Mouse (Mus musculus) left cerebral cortex, postnatal 36 days (tissue): ENCODE results near the gene Pdcd4. TPM values are rescaled to one million over a fixed set of nuclear protein-coding genes. Genes with fewer than 3 reads are reported as not detected.

ENCODE experiments used
- DNase-seq, 2 experiments: peaks; one replicate each; pipeline ENCODE4 v3.0.0; 2021 to 2022; ENCODE audit warnings: low spot score in 2 of 2, mixed read lengths in 1 of 2
- intact Hi-C: fragments of 180-260 bp; cut with DNase I; formaldehyde crosslinking; loops from one replicate; pipeline ENCODE4 v1.15.1; 2025
- total RNA-seq, 2 experiments: library from RNA; stranded (reverse); gene quantifications; 2 replicates each; pipeline ENCODE4 v1.2.3; 2021

Gene Pdcd4
- total RNA-seq, result 100 to 1,000 TPM in 1 of 2 experiments, 10 to 100 TPM in 1; 98.6 to 113 TPM

- intact Hi-C loops, result no loop called here
- DNase-seq, result no peak
Observed at GRCm38 (mm10) chr19:53892061-53892460, at the start of gene Pdcd4. Gene Pdcd4, plus strand, starts transcription at chr19:53892231.

DNA sequence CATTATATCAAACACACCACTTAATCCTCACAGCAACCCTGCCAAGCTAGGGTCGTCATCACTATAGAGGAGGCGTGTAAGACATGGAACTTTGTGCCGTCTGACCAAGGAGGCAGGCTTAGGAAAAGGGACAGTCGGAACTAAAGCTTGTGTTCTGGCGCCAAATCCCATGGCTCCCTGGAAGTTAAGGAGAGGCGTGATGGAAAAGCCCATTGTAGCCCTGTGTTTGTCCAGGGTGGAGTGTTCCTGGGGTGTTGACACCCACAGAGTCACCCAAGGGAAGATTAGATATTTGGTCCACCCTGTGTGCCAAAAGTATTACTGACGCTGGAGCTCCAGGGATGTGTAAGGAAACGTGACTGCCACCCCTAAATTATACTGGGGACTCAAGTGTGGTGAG lies 48.1 kb upstream of the Pdcd4 start:
- DNase-seq, result no peak
- intact Hi-C loops, result no loop called here

DNA sequence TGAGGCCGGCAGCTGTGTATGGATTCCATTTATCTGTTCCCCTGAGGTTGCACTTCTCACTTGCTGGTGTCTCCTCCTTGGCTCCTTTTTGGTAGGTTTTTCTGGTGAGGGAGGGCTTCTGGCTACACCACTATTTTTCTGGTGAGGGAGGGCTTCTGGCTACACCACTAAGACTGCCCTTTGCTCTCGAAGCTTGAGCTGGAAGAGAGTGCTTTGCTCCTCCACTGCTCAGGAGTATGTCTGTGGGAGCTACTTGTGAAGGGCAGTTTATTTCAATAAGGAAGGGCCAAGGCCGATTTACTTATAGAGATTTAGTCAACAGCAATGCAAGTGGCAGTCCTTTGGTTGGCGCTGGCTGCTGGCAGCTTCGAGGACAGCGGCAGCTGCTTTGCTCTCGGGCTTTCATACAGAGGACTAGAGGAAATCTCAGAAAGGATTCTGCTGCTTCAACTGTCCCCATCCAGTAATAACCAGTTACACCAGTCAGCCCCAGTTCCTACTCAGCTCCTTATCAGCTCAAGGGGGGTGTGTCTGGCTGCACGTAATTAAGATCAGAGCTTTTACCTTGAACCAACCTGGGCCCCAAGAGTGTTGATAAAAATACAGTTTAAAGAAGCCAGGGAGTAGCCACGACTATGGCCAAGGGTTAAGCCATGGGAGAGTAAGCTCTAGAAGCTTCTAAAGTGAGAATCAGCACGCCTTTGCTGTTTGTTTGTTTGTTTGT lies 43.6 kb upstream of the Pdcd4 start:
- intact Hi-C loops, result no loop called here
- DNase-seq, result no peak

- intact Hi-C loops, result no loop called here
- DNase-seq, result peak; percentile 43 to 54
Observed at GRCm38 (mm10) chr19:53850166-53850922, 41.7 kb upstream of the Pdcd4 start.

DNA sequence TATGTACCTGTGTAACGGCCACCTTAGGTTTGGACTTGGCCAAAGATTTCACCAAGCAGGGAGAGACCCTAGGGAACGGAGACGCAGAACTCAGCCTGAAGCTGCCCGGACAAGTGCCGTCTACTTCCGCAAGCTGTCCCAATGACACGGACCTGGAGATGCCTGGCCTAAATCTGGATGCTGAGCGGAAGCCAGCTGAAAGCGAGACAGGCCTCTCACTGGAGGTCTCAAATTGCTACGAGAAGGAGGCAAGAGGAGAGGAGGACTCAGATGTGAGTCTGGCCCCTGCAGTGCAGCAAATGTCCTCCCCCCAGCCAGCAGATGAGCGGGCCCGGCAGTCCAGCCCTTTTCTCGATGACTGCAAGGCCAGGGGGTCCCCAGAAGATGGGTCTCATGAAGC lies 40.7 kb upstream of the Pdcd4 start:
- DNase-seq, result no peak
- intact Hi-C loops, result no loop called here

GRCm38 (mm10) chr19:53851826-53852698 lies 40.0 kb upstream of the Pdcd4 start:
- DNase-seq, result no peak
- intact Hi-C loops, result loop anchor here (2.0 kb wide), 2 partner anchors 43 to 51 kb away; no protein-coding TSS in a partner anchor

DNA sequence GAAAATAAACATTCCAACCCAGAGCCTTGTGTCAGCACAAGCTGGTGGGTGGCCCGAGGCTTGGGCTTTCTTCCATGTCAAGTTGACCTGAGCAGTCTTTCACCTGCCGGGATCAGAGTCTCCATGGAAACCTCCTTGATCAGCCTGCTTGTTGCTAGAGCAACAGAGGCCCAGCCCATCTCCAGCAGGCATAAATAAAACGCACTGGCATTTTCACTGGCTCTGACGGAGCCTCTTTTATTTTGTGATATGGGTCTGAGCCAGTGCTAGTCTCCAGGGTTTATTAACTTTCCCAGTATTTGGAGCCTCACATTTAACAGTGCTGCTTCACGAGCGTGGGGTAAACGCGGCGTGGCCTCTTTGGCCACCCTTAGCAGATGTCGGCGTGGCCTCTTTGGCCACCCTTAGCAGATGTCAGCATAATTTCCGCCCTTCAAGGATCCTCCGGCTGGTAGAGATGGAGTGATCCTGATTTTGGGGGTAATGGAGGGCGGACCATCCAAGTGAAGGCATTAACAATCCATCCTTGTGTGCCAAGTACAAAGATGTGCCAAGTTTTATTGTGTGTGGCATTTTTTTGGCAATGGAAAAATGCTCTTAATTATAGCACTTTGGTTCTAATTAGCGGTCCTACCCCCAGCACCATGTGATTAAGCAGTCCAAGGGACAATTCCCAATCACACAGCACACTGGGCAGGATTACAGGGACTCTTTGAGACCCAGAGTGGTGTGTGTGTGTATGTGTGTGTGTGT lies 39.2 kb upstream of the Pdcd4 start:
- DNase-seq, result peak; percentile 70 to 75
- intact Hi-C loops, result loop anchor here (2.0 kb wide), 2 partner anchors 44 to 50 kb away; no protein-coding TSS in a partner anchor

GRCm38 (mm10) chr19:53854978-53855377 lies 37.1 kb upstream of the Pdcd4 start:
- intact Hi-C loops, result no loop called here
- no peak for DNase-seq

- DNase-seq, result no peak
- intact Hi-C loops, result no loop called here
Observed at GRCm38 (mm10) chr19:53855781-53856180, 36.2 kb upstream of the Pdcd4 start.

DNA sequence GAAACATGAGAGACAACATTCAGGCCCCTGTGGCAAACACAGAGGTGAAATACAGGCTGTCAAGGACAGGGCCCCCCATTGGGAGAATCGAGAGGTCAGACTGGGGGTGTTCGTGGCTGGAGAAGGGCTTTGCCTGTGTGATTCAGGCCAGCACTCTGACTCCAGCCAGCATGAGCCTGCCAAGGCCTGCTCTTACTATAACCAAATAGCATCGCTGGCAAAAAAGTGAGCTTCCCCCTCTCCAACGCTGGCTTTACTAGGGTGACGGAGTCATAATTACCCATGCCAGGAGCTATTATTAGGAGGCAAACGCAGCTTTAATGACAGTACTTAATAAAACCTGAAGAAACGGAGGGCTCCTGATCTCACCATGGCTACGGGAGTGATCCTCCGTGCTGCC lies 35.2 kb upstream of the Pdcd4 start:
- intact Hi-C loops, result no loop called here
- no peak for DNase-seq

GRCm38 (mm10) chr19:53857962-53858361 lies 34.1 kb upstream of the Pdcd4 start:
- intact Hi-C loops, result no loop called here
- DNase-seq, result no peak

DNA sequence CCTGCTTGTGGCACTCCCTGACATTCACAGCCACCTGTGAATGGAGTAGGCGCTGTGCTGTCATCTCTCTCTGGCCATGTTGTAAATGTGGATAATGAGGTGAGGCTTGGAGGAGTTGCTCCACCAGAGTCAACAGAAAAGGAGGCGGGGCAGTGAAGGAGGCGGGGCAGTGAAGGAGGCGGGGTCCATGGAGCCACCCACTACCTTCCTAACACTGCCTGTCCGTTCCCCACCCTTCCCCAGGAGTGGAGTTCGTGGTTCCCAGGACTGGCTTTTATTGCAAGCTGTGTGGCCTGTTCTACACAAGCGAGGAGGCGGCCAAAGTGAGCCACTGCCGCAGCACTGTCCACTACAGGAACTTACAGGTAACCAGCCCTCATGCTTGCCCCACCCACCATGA lies 32.9 kb upstream of the Pdcd4 start:
- DNase-seq, result no peak
- intact Hi-C loops, result no loop called here

GRCm38 (mm10) chr19:53859593-53859992 lies 32.4 kb upstream of the Pdcd4 start:
- intact Hi-C loops, result no loop called here
- no peak for DNase-seq

DNA sequence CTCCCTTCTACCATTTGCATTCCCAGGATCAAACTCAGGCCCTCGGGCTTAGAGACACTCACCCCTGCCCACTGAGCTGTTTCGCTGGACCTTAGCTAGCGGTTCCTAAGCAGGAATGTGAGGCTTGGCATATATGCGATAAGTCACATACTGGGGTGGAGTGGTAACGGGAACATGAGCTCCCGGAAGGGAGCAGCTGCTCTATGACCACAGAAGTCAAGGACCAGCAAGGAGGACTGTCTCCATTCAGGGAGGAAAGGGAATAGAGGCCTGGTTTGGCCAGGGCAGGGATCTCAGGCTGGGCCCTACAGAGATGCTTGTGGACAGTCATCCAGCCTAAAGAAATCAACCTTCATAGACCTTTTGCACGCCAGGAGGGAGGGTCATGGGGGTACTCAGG lies 30.7 kb upstream of the Pdcd4 start:
- DNase-seq, result no peak
- intact Hi-C loops, result no loop called here

DNA sequence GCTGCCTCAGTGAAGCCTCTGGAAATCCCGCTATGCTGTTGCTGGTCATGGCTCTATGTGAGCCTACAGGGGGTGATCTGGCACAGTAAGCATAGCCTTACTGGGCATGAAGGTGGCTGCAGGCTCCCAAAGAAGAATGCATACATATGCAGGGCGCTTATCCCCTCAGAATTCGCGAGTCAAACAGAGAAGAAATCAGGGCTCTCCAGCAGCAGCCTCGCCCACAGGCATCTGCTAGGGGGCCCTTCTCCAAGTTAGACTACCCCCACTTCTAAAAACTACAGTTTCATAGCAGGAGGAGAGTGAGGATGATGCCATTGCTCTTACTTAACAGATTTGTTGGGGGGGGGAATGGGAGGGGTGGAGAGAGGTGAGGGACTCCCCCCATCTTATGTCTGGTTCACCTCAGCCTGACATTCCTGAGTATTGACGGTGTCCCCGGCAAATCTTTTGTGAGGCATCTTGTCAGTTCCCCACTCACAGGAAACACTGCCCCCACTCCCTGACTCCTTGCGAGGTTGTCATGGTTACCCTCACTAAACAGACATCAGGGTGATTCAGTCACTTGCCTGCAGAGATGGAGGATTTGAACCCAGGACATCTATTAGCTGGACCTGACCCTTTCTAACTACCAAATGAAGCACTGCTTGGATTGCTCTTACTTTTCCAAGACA lies 29.3 kb upstream of the Pdcd4 start:
- peak; percentile 50 to 54 for DNase-seq
- intact Hi-C loops, result no loop called here

- intact Hi-C loops, result no loop called here
- DNase-seq, result no peak
Observed at GRCm38 (mm10) chr19:53867238-53867637, 24.8 kb upstream of the Pdcd4 start.

DNA sequence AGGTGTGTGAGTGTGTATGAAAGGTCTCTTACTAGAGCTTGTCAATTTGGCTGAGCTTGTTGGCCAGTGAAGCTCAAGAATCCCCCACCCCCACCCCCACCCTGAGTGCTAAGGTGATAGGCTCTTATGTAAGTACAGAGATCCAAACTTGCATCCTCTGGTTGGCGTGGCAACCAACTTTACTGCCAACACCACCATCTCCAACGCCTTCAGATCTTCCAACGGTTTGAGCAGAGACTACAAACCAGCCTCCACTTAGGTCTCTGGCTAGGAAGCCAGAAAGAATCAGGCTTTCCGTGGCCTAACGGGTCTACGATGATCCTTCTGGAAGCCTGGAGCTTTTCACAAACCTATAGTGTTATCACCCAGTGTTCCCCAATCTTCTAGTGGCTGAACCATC lies 23.9 kb upstream of the Pdcd4 start:
- DNase-seq, result peak in 1 of 2 experiments; percentile 52
- intact Hi-C loops, result no loop called here

GRCm38 (mm10) chr19:53868796-53869195 lies 23.2 kb upstream of the Pdcd4 start:
- no peak for DNase-seq
- intact Hi-C loops, result no loop called here
